Mouse (Mus musculus): ENCODE data around the gene Tfpt.

- no peak for TF ChIP-seq CTCF (IDR thresholded peaks at IDR 0.05; ENCODE audit: extremely low read depth, insufficient read depth, insufficient read length, insufficient replicate concordance)
- peak; percentile 47; the same call in 1 of the 2 replicates for TF ChIP-seq POLR2A (IDR thresholded peaks at IDR 0.05; ENCODE audit: low read depth, low read length)
Observed at GRCm38 (mm10) chr7:3617242-3617995, 12.3 kb downstream of the Tfpt start, which contains the start of gene Ndufa3.

Measured in spleen, adult 2 months (tissue).